Mouse (Mus musculus) B cell, adult (primary cell): ENCODE measurements around the gene 1700113H08Rik. TPM values are rescaled to one million over a fixed set of nuclear protein-coding genes. Genes with fewer than 3 reads are reported as not detected.

ENCODE experiments used
- total RNA-seq: library from RNA; stranded (reverse); gene quantifications from 4 replicates; pipeline ENCODE4 v1.2.4, GENCODE M21; 2023; ENCODE audit not compliant: inconsistent age

1700113H08Rik gene
- not detected in 4 replicates for total RNA-seq

DNA sequence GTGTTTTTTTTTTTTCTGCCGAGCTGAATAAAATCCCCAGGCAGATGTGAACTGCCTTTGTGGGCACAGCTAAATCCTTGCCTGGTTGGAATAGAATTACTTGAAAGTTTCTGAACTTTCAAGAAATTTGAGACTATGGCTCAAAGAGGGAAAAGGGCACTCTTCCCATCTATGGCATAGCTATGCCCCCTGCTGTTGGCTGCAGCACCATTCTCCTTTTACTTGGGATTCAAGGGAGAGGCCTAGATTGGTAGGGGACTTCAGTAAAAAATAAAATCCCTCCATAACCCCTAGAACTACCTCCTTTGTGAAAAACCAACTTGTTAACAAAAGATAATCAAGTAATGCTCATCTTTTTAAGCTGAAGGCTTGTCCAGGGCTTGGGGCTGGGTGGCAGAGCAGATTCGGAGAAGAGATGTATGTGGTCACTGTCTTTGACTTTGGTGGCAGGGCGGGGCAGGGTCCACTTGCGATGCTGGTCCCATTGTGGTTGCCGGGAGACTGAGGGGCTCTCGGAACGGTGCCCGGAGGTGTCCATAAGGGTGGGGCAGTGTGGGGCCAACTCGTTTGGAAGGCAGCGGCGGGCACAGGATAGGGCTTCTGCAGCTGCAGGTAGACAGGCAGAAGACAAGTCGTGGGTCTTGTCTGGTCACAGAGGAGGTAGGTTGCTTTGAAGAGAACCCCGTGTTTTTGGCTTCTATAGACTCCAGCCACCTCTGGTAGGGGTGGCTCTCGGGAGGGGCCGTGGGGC lies at the start of gene 1700113H08Rik:
Gene 1700113H08Rik, plus strand, starts transcription at position 546 of the 751 bp plus-strand sequence.

Other genes with a start within 250 kb of the 1700113H08Rik start
- 1.1 to 2.5 TPM (median 1.5 TPM) in 4 replicates for gene Stab2, start 50.0 kb upstream of the 1700113H08Rik start, total RNA-seq